Mouse (Mus musculus): ENCODE data around the gene Kif1a. TPM values are rescaled to one million over a fixed set of nuclear protein-coding genes. Genes with fewer than 3 reads are reported as not detected.
"Not testable (repeated sequence)": the region's sequence is repeated elsewhere in the genome, so short reads cannot be mapped to it uniquely, and the experiment has no call there.

The Kif1a gene
- total RNA-seq, 2 experiments from 2014 or later = 637 to 653 TPM

DNA sequence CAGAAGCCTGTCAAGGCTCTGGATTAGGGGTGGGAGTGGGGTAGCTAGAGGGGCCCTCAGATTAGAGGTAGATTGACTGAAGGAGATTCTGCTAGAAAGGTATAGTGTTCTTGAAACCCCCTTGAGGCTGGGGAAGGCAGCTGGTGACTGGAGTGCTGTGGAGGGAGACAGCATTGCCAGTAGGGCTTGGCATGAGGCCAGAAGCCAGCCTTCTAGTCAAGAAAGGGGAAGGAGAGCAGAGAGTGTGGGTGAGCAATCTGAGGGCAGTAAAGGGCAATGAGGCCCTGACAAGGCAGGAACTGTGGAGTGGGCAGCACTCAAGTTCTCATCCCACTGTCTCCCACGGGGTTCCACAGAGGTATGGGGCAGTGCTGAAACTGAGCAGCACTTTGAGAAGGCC lies 128.9 kb downstream of the Kif1a start:
- peak in 1 of 2 experiments; percentile 17 for DNase-seq (ENCODE audit: low spot score in 2 of 2)

- DNase-seq (ENCODE audit: low spot score in 2 of 2) = no peak
Observed at GRCm38 (mm10) chr1:92971879-92972795, 129.6 kb downstream of the Kif1a start.

DNA sequence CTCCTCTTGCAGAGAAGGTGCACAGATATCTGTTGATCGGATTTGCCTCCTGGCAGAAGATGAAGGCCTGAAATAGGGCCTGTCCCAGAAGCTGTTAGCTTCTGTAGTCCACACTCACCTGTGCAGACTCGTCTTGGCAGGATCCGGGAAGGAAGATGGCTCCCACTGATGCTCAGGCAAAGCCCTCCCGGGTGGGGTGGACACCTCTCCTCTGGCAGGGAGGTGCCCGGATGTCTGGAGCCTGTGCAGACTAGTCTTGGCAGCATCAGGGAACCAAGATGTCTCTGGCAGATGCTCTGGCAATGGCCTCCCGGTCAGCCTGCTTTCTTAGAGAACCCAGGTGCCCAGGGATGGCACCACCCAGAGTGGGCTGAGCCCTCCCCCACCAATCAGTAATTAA lies 131.0 kb downstream of the Kif1a start:
- not testable (repeated sequence) for DNase-seq (ENCODE audit: low spot score in 2 of 2)

Other genes with a start within 250 kb of the Kif1a start
- gene Ankmy1, start 199.0 kb downstream of the Kif1a start, total RNA-seq (2021) = under 1 TPM; 0.42 to 0.53 TPM
- gene Dusp28, start 195.0 kb downstream of the Kif1a start, total RNA-seq (2021) = 10 to 100 TPM; 16.0 to 17.9 TPM
- gene Rnpepl1, start 191.2 kb downstream of the Kif1a start, total RNA-seq (2021) = 10 to 100 TPM; 32.5 to 33.6 TPM
- 10 to 100 TPM; 42.4 to 43.2 TPM for gene Capn10, start 167.6 kb downstream of the Kif1a start, total RNA-seq (2021)
- gene Gpr35, start 151.1 kb downstream of the Kif1a start, total RNA-seq (2021) = under 1 TPM; 0.52 to 0.71 TPM
- not detected for gene Aqp12, start 95.6 kb downstream of the Kif1a start, total RNA-seq (2021)
- gene Agxt, start 33.3 kb upstream of the Kif1a start, total RNA-seq (2021) = not detected
- gene 2310007B03Rik, start 59.0 kb upstream of the Kif1a start, total RNA-seq (2021) = not detected
- gene Crocc2, start 66.8 kb upstream of the Kif1a start, total RNA-seq (2021) = under 1 TPM; 0.20 to 0.42 TPM
- gene Sned1, start 133.9 kb upstream of the Kif1a start, total RNA-seq (2021) = 1 to 10 TPM; 4.8 to 6.1 TPM
- gene Mterf4, start 204.0 kb upstream of the Kif1a start, total RNA-seq (2021) = 10 to 100 TPM; 19.1 TPM
- gene Ppp1r7, start 240.9 kb upstream of the Kif1a start, total RNA-seq (2021) = 10 to 100 TPM; 64.8 to 77.8 TPM
- 1 to 10 TPM; 3.5 to 6.8 TPM for gene Pask, start 241.5 kb upstream of the Kif1a start, total RNA-seq (2021)

Data from layer of hippocampus, adult 18-20 months (tissue).